Mouse (Mus musculus) lung, postnatal 4 days (tissue): ENCODE results near the gene Ino80d.

Experiments
- DNase-seq, 2 experiments: peaks; one replicate each; pipeline ENCODE4 v3.0.0; 2021

The Ino80d gene

DNA sequence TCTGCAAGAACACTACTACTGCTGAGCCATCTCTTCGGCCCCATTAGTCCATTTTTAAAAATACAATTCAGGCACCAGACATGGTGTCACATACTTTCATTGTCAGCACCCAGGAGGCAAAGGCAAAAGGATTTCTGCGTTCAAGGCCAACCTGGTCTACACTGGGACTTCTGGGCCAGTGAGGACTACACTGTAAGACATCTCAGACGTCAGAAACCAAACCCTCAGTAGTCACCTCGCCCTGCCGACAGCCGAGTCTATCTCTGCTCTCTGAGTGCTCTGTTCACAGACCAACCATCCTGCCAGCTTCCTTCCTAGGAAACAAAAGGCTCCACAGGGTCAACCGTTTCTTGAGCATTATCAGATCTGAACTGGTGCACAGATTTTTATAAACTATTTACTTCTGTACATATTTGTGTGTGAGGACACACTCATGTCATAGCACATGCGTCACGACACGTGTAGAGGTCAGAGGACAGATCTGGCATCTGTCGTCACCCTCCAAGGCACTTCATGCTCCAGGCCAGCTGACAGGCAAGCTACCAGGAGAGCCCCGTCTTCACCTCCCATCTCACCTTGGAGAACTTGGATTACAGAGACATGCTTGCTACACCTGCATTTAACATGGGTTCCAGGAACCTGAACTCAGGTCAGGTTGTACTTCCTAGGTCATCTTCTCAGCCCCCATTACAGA lies 11.6 kb downstream of the Ino80d start:
- DNase-seq: no peak

DNA sequence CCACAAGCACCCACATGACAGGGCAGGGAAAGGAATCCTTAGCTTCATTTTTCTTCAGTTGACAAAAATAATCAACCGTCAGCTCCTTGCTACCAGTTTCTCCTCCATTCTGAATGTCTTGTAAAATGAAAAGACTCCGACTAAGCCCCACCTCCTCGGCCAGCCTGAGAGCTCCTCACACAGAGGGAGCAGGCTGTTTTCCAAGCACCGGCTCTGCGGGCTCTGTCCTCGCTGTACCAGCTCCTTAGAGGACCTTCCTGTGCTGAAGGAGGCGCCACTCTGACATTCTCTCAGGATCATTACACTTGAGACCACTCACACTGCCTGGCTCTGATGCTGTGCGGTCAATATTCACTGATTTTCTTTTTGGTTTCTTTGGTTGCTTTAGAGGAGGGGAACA lies 14.3 kb downstream of the Ino80d start:
- no peak for DNase-seq

DNA sequence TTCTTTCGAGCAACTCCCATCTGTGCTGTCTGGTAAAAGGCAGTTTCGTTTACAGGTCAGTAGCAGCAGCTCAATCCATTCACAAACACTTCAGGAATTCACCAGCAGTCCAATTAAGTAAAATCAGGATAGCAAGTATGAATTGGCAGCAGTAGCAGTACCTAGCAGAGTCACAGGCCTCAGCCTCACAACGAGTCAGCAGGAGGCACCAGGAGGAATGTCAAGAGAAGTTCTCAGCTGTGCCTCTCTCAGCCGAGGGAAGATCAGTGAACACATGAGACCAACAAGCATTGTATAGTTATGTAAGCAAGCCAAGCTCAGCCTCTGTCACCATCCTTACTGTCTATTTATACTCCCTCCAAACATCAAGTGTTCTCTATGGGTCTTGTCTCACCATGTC lies 15.6 kb downstream of the Ino80d start:
- DNase-seq: no peak

DNA sequence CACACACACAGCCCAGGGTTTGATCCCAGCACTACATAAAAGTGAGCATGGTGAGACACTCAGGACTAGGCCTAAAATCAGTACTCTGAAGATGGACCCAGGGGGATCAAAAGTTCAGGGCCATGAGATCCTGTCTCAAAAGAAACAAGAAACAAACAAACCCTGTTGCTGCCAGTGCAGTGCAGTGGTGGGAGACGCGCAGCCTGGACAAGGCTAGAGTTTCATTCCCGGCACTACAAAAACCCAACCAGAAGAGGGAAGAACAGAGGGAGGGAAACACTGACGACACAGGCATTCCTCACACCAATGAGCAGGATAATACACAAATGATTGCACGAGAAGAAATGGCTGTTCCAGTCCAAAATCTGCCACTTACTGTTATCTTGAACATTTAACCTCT lies 18.4 kb downstream of the Ino80d start:
- no peak for DNase-seq

DNA sequence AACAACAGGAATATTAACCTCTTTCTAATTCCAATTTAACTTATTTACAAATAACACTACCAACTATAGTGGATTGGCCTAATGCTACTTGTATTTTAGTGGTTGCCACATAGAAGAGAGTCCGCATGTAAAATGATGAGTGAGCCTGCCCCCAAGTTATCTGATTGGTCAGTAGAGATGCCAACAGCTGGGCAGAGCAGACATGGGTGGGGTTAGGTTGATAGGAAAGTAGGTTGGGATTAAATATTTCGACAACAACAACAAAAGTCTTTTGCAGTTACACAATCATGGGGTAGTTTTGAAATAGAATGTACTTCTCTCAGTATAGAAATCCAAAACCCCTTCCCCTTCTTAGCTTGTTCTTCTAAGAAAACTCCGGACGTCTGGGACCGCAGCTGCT lies 24.7 kb downstream of the Ino80d start:
- DNase-seq: no peak

DNA sequence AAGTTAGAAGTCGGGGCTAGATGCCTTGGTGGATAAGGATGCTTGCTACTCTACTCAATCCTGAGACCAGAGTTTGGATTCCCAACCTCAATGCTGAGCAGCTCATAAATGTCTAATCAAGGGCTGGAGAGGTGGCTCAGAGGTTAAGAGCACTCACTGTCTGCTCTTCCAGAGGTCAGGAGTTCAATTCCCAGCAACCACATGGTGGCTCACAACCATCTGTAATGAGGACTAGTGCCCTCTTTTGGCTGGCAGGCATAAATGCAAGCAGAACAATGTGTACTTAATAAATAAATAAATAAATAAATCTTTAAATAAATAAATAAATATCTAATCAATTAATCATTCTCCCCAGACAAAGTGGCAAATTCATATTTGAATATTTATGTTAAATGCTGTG lies 25.9 kb downstream of the Ino80d start:
- no peak for DNase-seq

DNA sequence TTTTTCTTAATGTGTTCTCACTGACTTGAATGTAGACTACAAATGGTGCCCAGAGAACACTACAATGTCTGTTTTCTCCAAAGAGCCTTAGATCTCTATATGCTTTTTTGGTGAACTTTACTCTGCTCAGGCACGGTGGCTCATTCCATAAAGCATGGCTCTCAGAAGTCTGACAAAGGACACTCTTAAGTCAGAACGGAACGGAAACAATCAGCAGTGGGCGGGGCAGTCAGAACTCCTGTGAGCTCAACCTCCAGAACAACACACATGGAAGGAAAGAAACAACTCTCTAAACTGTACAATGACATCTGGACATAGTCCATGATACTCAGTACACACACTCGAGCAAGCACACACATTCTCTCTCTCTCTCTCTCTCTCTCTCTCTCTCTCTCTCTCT lies 34.2 kb downstream of the Ino80d start:
- no peak for DNase-seq

DNA sequence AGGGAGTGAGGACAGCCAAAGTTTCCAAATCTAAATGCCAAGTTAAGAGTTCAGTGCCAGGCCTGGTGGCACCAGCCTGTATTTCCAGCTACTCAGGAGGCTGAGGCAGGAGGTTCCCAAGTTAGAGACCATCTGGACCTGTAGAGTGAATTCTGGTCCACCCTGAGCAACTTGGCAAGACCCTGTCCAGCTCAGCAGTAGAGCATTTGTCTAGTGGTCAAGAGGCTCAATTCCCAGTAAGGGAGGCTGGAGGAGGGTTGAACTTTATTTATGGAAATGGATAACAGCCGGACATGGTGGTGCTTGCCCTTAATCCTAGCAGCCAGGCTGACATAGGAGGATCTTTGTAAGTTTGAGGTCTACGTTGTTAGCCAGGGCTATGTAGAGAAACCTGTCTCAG lies 38.1 kb downstream of the Ino80d start:
- DNase-seq: no peak

DNA sequence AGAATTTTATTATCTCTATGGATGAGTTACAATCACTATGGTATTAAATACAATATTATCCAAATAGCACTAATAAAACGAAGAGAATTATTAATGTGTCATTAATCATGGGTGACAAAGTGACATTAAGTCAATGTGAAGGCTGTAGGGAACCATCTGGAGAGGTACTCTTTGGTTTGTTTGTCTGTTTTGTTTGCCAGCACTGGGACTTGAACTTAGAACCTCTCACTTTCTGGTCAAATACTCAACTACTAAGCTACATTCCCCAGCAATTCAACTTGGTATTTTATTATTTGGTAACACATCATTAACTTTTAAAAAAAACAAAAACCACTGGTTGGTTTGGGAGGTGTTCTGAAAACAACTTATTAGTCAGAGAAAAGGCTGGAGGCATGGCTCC lies 43.1 kb downstream of the Ino80d start:
- DNase-seq: no peak

DNA sequence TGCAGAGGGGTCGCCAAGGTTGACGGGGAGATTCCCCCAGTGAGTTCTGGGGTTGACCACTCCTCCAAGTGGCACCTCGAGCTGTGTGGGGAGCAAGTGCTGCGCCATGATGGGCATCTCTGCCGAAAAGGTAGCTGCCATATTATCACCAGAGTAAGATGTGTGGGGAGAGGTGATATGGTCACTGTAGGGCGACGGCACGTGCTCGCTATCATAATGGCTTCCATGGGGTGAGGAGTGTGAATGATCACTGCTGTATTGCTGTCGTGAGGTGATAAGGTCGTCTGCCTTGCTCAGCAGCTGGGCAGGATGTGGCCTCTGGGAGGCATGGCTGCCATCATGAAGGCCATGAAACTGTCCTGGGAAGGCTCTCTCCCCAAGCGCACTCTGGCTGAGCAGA lies 56.1 kb downstream of the Ino80d start:
- no peak for DNase-seq

DNA sequence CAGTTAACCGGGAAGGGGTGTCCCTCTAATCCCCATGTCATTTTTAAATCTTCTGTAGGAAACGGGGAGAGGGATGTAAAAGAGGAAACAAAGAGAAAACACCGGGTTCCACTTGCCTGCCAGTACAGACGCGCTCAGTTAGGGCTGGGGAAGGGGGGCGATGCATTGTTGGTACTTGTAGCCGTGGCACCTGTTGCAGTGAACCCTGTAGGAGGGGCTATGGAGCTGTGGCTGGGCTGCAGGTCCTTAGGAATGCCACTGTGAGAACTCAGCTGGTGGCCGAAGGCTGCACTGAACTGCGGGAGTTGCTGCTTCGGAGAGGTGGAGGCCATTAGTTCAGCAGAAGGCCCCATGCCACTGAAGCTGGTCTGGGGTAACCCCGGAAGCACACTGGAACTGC lies 56.6 kb downstream of the Ino80d start:
- DNase-seq: no peak

DNA sequence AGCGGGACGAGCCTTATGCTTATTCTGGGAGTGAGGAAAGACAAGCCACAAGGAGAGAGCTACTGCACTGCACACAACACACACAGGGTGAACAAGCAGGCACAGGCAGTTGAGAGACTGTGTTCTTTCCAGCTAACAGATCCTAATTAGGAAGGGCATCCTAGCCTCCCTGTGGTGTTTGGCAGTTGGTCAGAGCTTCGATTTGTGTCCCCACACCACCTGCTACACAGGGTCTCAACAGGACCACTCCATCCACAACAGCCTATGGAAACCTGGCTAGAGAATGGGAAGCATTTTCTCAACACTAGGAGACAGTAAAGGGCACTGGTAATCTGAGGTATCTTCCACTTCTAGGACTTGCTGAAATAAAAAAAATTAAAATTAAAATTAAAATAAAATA lies 57.1 kb downstream of the Ino80d start:
- DNase-seq: no peak

DNA sequence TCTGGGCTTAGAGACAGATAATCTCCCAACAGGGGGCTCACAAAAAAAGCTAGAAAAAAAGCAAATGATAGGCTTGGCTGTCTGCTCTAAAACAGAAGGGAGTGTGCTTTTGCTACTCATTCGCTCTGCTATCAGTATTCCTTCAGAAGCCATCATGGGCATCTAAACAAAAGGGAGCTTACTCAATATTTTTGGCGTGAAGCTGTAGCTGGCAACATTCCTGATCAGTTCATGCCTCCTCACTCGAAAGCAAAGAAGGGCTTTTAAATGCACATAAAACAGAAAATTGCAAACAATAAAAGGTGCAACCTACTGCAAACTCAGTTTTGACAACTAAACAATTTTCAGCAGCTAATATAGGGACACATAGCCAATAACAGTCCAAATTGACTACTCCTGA lies 59.1 kb downstream of the Ino80d start:
- no peak for DNase-seq

DNA sequence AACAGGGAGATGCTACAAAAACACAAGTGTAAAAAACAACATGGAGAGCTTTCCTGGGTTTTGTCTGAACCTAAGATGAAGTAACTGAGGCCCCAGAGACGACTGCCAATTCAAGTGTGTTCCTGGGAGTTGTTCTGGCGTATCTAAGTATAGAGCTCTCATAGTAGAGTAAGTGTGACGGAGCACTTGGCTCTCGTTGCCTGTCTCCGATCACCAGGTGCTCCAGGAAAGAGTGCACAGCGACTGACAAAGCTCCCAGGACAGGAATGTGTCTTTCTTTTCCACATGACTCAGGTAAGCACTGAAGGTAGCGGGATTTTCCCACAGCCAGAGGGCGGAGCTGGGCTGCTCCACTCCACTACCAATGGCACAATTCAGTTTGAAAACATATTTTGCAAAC lies 63.6 kb downstream of the Ino80d start:
- DNase-seq: peak; percentile 10 to 31

DNA sequence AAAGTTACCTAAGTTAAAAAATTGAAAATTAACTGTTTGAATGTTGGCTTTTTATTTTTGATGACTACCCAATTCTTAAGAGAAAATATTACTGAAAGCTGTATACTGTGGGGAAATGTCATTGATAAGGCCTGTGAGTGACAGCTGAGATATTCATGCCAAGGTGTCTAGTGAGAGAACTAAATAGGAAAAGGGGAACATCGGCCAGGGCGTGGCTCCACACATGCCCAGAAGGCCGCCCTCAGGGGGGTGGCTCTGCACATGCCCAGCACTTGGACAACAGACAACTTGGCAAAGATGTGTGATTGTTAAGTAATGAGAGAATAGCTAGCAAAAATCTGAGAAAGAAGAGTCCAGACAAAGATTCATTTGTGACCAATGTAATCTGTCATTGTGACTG lies 64.5 kb downstream of the Ino80d start:
- no peak for DNase-seq

DNA sequence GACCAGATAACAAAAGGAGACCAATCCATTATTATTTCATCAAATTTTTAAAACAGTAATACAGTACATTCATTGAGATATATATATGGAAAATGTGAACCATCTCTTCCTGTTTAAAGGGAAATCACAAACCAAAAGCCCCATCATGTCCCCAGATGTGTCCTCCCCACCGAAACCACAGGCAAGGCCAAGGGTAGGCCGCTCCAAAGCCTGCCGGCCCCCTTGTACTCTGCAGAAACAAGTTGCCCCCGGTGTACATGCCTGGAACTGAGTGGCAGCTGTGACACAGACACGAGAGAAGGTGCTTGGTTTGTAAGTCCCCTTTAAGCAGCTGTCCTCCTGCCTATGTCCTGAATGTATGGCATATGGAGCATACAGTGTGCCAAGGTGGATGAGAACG lies 66.5 kb downstream of the Ino80d start:
- no peak for DNase-seq

DNA sequence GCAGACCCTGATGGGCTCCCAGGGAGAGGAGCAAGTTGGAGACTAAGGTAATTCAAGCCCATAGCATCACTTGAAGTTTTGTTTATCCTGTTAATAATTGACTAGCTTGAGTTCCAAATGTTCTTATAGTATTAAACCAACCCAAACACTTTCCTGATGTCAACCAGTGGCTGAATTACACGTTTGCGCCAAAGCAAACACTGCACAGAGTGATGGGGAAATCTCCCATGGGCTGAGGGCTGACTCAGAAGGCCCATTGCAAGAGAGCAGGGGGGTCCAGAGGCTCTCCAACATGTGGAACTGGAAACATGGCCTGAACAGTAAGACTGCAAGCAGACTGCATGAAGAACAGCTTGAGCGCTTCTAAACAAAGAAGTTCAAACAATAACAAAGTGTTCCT lies 81.5 kb downstream of the Ino80d start:
- DNase-seq: peak; percentile 36 to 64

DNA sequence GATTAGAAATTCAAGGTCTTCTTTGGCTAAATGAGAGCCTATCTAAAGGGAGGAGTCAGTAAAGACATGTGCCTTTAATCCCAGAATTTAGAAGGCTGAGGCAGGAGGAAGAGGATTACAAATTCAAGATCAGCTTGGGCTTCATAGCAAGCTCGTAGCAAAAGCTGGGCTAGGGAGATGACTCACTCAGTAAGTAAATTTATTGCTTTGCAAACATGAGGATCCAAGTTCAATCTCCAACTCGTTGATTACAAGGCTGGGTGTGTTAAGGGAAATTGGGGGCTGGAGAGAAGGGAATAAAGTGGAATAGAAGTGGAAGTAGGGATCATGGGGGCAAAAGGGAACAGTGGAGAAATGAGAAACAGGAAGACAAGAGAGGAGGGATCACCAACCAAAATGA lies 94.6 kb downstream of the Ino80d start:
- DNase-seq: no peak

DNA sequence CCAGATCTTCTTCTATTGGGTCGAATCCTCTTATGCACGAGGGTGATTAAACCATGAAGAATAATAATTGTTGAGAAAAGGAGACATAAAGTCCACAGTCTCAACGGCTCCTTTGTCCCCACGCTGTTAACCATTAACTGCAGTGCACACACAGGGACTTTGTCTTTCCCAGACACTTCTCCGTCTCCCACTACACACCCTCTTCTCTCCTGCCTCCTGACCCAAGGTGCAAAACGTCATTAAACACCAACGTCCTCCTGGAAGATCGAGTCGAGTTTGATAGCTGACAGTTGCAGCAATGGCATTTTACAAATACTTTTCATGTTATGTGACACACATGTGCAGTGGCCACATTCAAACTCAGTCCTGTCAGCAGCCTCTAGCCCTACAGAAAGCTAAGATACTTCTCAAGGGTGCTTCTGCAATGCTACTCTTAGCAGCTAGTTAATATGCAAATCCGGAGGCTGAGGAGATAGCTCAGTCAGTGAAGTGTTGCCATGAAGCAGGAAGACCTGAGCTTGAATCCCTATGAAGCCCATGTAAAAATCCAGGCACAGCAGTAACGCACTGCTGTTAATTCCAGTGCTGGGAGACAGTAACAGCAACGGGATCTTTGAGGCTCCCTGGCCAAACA lies 109.3 kb downstream of the Ino80d start:
- DNase-seq: no peak

DNA sequence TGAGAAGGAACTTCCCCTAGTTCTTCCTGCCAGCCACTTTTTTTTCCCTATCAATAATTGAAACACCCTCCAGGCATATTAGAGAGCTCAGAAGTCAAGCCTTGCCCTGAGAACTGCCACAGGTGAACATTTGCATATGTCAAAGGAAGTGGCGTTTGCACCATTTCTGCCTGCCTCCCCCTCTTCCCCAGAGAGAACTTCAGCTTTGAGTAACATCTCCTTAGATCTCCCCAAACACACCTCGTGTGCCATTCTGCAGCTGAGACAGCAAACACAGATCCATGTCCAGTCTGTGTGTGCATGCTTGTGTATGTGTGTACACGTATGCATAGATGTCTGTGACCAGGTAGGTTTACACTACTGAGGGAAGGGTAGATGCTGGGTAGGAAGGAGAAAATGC lies 112.6 kb downstream of the Ino80d start:
- no peak for DNase-seq

DNA sequence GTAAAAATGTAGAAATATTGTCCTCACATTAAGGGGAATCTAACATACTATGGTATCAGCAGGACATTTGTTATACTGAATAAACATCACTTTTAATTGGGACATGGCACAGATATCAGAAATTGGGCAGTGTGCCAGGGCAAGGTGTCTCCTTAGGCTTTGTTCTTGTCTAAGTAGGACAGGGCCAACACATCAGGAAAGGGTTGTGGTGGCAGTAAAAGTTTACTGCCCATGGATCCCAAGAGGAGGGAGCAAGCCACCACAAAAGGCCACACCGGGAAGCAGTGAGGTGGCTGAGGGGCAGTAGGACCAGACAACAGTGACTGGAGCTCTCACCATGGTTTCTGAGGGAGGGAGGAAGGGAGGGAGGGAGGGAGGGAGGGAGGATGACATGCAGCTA lies 121.1 kb downstream of the Ino80d start:
- no peak for DNase-seq

DNA sequence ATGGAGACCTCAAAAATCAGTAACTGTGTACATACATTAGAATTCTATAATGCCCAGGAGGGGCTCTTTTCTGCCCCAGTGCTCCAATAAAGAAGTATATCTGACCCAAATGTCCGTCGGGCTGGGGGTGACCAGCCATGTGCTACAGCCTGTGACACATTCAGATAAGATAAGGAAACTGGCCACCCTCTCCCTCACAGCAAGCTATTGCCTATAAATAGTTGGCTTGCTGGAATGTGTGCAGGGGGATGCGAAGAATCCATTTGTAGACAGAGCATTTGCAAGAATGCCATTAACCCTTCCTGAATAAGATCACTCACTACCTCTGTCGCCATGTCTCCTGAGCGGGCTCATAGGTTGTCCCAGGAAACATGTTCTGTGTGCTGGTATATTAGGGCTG lies 121.8 kb downstream of the Ino80d start:
- no peak for DNase-seq

DNA sequence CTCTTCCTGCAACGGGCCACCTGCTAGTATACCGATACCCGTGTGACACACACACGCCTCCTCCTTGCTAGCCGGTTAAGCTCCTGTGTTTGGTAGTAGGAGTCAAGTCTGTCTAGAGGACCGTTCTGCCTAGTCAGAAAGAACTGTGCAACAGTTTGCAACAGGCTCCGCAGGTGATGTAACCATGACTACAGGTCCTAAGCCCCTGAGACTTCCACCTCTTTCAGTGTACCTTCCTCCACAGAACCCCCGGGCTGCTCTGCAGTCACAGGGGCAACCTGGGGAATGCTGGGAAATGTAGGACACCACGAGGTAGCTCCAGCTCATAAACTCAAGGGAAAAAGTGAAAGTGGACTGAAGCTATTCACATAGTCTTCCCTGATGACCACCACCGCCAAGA lies 123.4 kb downstream of the Ino80d start:
- no peak for DNase-seq

DNA sequence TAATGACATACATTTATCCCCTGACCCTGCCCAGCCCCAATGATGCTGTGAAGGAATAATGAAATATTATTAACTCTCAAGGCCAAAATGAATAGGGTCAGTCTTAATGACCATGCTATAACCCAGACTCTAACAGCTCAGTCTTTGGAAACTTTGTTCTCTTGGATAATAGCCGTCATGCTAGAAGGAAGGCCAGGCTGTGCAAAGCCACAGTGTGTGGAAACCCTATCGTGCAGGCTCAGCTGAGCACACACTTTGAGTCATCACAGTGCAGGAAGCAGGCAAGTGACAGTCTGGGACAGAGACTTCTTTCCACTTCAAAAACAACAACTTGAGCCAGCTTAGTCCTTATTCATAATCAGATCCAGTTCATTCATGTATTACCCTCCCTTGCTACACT lies 126.9 kb downstream of the Ino80d start:
- no peak for DNase-seq

DNA sequence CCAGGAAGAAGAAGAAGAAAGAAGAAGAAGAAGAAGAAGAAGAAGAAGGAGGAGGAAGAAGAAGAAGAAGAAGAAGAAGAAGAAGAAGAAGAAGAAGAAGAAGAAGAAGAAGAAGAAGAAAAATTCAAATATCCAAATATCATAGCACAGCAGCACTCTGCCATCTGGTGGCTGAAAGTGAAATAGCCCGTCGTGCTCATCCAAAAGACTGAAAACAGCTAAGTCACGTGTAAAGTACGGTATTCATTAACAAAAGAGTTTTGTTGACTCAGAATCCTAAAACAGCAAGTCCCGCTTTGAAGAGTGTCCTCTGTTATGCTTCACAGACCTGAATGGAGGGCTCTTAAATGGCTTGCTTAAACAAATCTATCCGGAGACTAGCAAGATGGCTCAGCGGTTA lies 128.2 kb downstream of the Ino80d start:
- DNase-seq: peak in 1 of 2 experiments; percentile 67
